In genomic region chr16:37813691-37814382, GRCm38 (mm10) we compare ENCODE assay signal across 9 mouse cellular contexts. TPM values are rescaled to one million over a fixed set of nuclear protein-coding genes. Genes with fewer than 3 reads are reported as not detected.
A peak's percentile ranks its signal among the peaks of the same experiment; 100 is the strongest.
DNase-seq lines count a peak whose midpoint lies in the region; ATAC-seq lines count a peak whose summit lies in the region.
"Had no signal": no experiment of that assay in that cellular context is flagged by ENCODE, and none has a peak within 500 bp of the region (broad histone marks: within the 10 kb centered on the region; RNA-seq: fewer than 3 reads in every experiment).

No protein-coding gene starts in this region.

- peak overlapping the region; percentile 22 for H3K4me2 ChIP-seq in neural tube, embryonic 11.5 days (ENCODE audit: low read depth)
- peak overlapping the region; percentile 30; the same call in 1 of the 2 replicates for H3K4me2 ChIP-seq in limb, embryonic 13.5 days (replicated peaks)
- peak overlapping the region; percentile 8; the same call in 1 of the 2 replicates for H3K4me2 ChIP-seq in stomach, embryonic 15.5 days

- H3K4me3 ChIP-seq in neural tube, embryonic 11.5 days (ENCODE audit: low read depth, low read length): no peak overlapping the region
- no peak overlapping the region for H3K4me3 ChIP-seq in limb, embryonic 13.5 days
- no peak overlapping the region for H3K4me3 ChIP-seq in stomach, embryonic 15.5 days (replicated peaks)

- no peaks in the 10 kb centered on the region; the same call in 1 of the 2 replicates for H3K36me3 ChIP-seq in neural tube, embryonic 11.5 days (ENCODE audit: control insufficient read depth, insufficient read depth, low read length)
- H3K36me3 ChIP-seq in limb, embryonic 13.5 days: peaks cover 61% of the 10 kb centered on the region
- H3K36me3 ChIP-seq in stomach, embryonic 15.5 days: peaks cover 7% of the 10 kb centered on the region; the same call in 1 of the 2 replicates

- H3K27me3 ChIP-seq in neural tube, embryonic 11.5 days (ENCODE audit: control insufficient read depth, insufficient read depth, low read length): no peaks in the 10 kb centered on the region
- H3K27me3 ChIP-seq in limb, embryonic 13.5 days: no peaks in the 10 kb centered on the region
- no peaks in the 10 kb centered on the region for H3K27me3 ChIP-seq in stomach, embryonic 15.5 days (replicated peaks)

- H3K9ac ChIP-seq in neural tube, embryonic 11.5 days (ENCODE audit: low read length): no peak overlapping the region
- H3K9ac ChIP-seq in limb, embryonic 13.5 days: no peak overlapping the region
- no peak overlapping the region for H3K9ac ChIP-seq in stomach, embryonic 15.5 days

- ATAC-seq in neural tube, embryonic 11.5 days (ENCODE audit: insufficient read depth, low FRiP score, low TSS enrichment): no peak
- ATAC-seq in limb, embryonic 13.5 days (ENCODE audit: low FRiP score, low read depth): no peak
- no peak for ATAC-seq in stomach, embryonic 15.5 days (ENCODE audit: insufficient read depth, low FRiP score, low read depth)

- H3K27ac ChIP-seq in neural tube, embryonic 11.5 days (ENCODE audit: low read depth, low read length): 0 out of 2 replicates have a peak overlapping the region, but pooled peaks have one; percentile 44
- H3K27ac ChIP-seq in limb, embryonic 13.5 days: peak overlapping the region; percentile 55
- peak overlapping the region; percentile 77 for H3K27ac ChIP-seq in stomach, embryonic 15.5 days

- 43% methylated on average over 5 of the region's 5 CpGs for WGBS in neural tube, embryonic 11.5 days
- WGBS in limb, embryonic 13.5 days: 37% methylated on average over 5 of the region's 5 CpGs
- WGBS in stomach, embryonic 15.5 days: 25% methylated on average over 5 of the region's 5 CpGs

- DNase-seq in adrenal gland, postnatal 10 days: peak; percentile 29
- DNase-seq in adrenal gland, postnatal 36 days: no peak
- DNase-seq in neural tube, embryonic 11.5 days (ENCODE audit: low spot score): no peak
- no peak for DNase-seq in neural tube, embryonic 10.5 days (ENCODE audit: extremely low spot score, low spot score)
- DNase-seq in frontal cortex, postnatal 10 days (ENCODE audit: low spot score in 2 of 2): no peak
- DNase-seq in left cerebral cortex, postnatal 4 days: no peak

- intact Hi-C loops in left cerebral cortex, postnatal 4 days (cut with DNase I): loop anchor here (5.0 kb wide), 1 partner anchor 132 kb away; no protein-coding TSS in a partner anchor

- peaks cover 5% of the 10 kb centered on the region; the same call in 1 of the 2 replicates for H3K4me1 ChIP-seq in neural tube, embryonic 11.5 days (ENCODE audit: control insufficient read depth, insufficient read depth, low read length)
- peaks cover 39% of the 10 kb centered on the region for H3K4me1 ChIP-seq in limb, embryonic 13.5 days
- H3K4me1 ChIP-seq in stomach, embryonic 15.5 days: peaks cover 27% of the 10 kb centered on the region

- H3K9me3 ChIP-seq in neural tube, embryonic 11.5 days (ENCODE audit: control insufficient read depth, low read length): no peaks in the 10 kb centered on the region
- H3K9me3 ChIP-seq in limb, embryonic 13.5 days: 0 out of 2 replicates have a peak, but pooled peaks cover 3% of the 10 kb centered on the region
- H3K9me3 ChIP-seq in stomach, embryonic 15.5 days: no peaks in the 10 kb centered on the region

RNA-seq across cellular contexts. Expression of gene Fstl1, which starts 37.2 kb away (rescaled TPM):
- total RNA-seq in adrenal gland, postnatal 10 days (2021): 100 to 1,000 TPM; 215 to 264 TPM
- 10 to 100 TPM; 59.3 to 87.0 TPM for total RNA-seq in adrenal gland, postnatal 36 days (2021)
- polyA plus RNA-seq in neural tube, embryonic 11.5 days (2014; fragmentation: Nextera tagmentation; extraction: Ambion mirVana): 204 and 214 TPM in 2 replicates
- polyA plus RNA-seq in limb, embryonic 13.5 days (2015; fragmentation: Nextera tagmentation; extraction: Ambion mirVana): 714 and 731 TPM in 2 replicates
- polyA plus RNA-seq in stomach, embryonic 15.5 days (2015; fragmentation: Nextera tagmentation; extraction: Ambion mirVana): 327 and 347 TPM in 2 replicates
- total RNA-seq in left cerebral cortex, postnatal 4 days (2021): 10 to 100 TPM; 66.2 to 75.2 TPM
- total RNA-seq: monocyte, adult 5-6 weeks had no signal

RNA-seq across cellular contexts. Expression of gene Gm36028, which starts 47.1 kb away (rescaled TPM):
- under 1 TPM; 0.36 to 0.39 TPM for total RNA-seq in adrenal gland, postnatal 10 days (2021)
- total RNA-seq in adrenal gland, postnatal 36 days (2021): under 1 TPM in 1 of 2 experiments, not detected in 1; 0.49 TPM
- not detected in 2 replicates for polyA plus RNA-seq in neural tube, embryonic 11.5 days (2014; fragmentation: Nextera tagmentation; extraction: Ambion mirVana)
- polyA plus RNA-seq in limb, embryonic 13.5 days (2015; fragmentation: Nextera tagmentation; extraction: Ambion mirVana): 0.13 and 0.22 TPM in 2 replicates
- polyA plus RNA-seq in stomach, embryonic 15.5 days (2015; fragmentation: Nextera tagmentation; extraction: Ambion mirVana): 0.93 and 1.1 TPM in 2 replicates
- not detected for total RNA-seq in left cerebral cortex, postnatal 4 days (2021)
- total RNA-seq: monocyte, adult 5-6 weeks had no signal

RNA-seq across cellular contexts. Expression of gene Lrrc58, which starts 54.4 kb away (rescaled TPM):
- total RNA-seq in adrenal gland, postnatal 10 days (2021): 100 to 1,000 TPM; 160 to 216 TPM
- total RNA-seq in adrenal gland, postnatal 36 days (2021): 100 to 1,000 TPM; 196 to 310 TPM
- 59.9 and 60.8 TPM in 2 replicates for polyA plus RNA-seq in neural tube, embryonic 11.5 days (2014; fragmentation: Nextera tagmentation; extraction: Ambion mirVana)
- 58.9 and 62.3 TPM in 2 replicates for polyA plus RNA-seq in limb, embryonic 13.5 days (2015; fragmentation: Nextera tagmentation; extraction: Ambion mirVana)
- 50.1 and 54.3 TPM in 2 replicates for polyA plus RNA-seq in stomach, embryonic 15.5 days (2015; fragmentation: Nextera tagmentation; extraction: Ambion mirVana)
- 10 to 100 TPM; 94.4 to 98.1 TPM for total RNA-seq in left cerebral cortex, postnatal 4 days (2021)
